Comparison of ENCODE assay signal across 18 mouse cellular contexts in genomic region chr19:31262438-31262837, GRCm38 (mm10).
"Had no signal": no experiment of that assay in that cellular context is flagged by ENCODE, and none has a peak within 500 bp of the region (broad histone marks: within the 10 kb centered on the region; RNA-seq: fewer than 3 reads in every experiment).

No protein-coding gene starts in this region.

- ATAC-seq: liver, embryonic 12.5 days; midbrain, embryonic 15.5 days had no signal

- H3K27me3 ChIP-seq: limb, embryonic 13.5 days; liver, embryonic 12.5 days; liver, embryonic 15.5 days; midbrain, embryonic 12.5 days; midbrain, embryonic 15.5 days; neural tube, embryonic 12.5 days; neural tube, embryonic 15.5 days; stomach, embryonic 15.5 days had no signal

- H3K9me3 ChIP-seq: limb, embryonic 10.5 days; limb, embryonic 13.5 days; liver, embryonic 12.5 days; liver, embryonic 15.5 days; midbrain, embryonic 12.5 days; midbrain, embryonic 15.5 days; neural tube, embryonic 12.5 days; neural tube, embryonic 15.5 days; stomach, embryonic 15.5 days had no signal

- H3K4me1 ChIP-seq: limb, embryonic 10.5 days; limb, embryonic 13.5 days; liver, embryonic 12.5 days; liver, embryonic 15.5 days; midbrain, embryonic 12.5 days; midbrain, embryonic 15.5 days; neural tube, embryonic 12.5 days; neural tube, embryonic 15.5 days; stomach, embryonic 15.5 days had no signal

- H3K4me3 ChIP-seq: limb, embryonic 10.5 days; limb, embryonic 13.5 days; liver, embryonic 12.5 days; liver, embryonic 15.5 days; midbrain, embryonic 12.5 days; midbrain, embryonic 15.5 days; neural tube, embryonic 12.5 days; neural tube, embryonic 15.5 days; stomach, embryonic 15.5 days had no signal

- H3K9ac ChIP-seq: limb, embryonic 13.5 days; liver, embryonic 12.5 days; liver, embryonic 15.5 days; midbrain, embryonic 12.5 days; midbrain, embryonic 15.5 days; neural tube, embryonic 12.5 days; neural tube, embryonic 15.5 days; stomach, embryonic 15.5 days had no signal

- H3K4me2 ChIP-seq: limb, embryonic 13.5 days; liver, embryonic 12.5 days; liver, embryonic 15.5 days; midbrain, embryonic 12.5 days; midbrain, embryonic 15.5 days; neural tube, embryonic 12.5 days; neural tube, embryonic 15.5 days; stomach, embryonic 15.5 days had no signal

- H3K27ac ChIP-seq: limb, embryonic 10.5 days; limb, embryonic 13.5 days; liver, embryonic 12.5 days; liver, embryonic 15.5 days; macrophage; midbrain, embryonic 12.5 days; midbrain, embryonic 15.5 days; neural tube, embryonic 12.5 days; neural tube, embryonic 15.5 days; stomach, embryonic 15.5 days had no signal

- DNase-seq: kidney, postnatal 14 days; kidney, postnatal 4 days; liver; lung, adult 18-20 months; retina, postnatal 1 day; right cerebral cortex, postnatal 25 days; spleen, adult 18-20 months; thymus, postnatal 36 days had no signal

- H3K36me3 ChIP-seq: limb, embryonic 10.5 days; limb, embryonic 13.5 days; liver, embryonic 12.5 days; liver, embryonic 15.5 days; midbrain, embryonic 12.5 days; midbrain, embryonic 15.5 days; neural tube, embryonic 12.5 days; neural tube, embryonic 15.5 days; stomach, embryonic 15.5 days had no signal
